Mouse (Mus musculus): Measurements from ENCODE around the gene Hist1h4h. TPM values are rescaled to one million over a fixed set of nuclear protein-coding genes. Genes with fewer than 3 reads are reported as not detected.
"Not testable (repeated sequence)": the region's sequence is repeated elsewhere in the genome, so short reads cannot be mapped to it uniquely, and the experiment has no call there.

The Hist1h4h gene
- polyA plus RNA-seq, 1 experiment from 2014 or later: 3.6 TPM

DNA sequence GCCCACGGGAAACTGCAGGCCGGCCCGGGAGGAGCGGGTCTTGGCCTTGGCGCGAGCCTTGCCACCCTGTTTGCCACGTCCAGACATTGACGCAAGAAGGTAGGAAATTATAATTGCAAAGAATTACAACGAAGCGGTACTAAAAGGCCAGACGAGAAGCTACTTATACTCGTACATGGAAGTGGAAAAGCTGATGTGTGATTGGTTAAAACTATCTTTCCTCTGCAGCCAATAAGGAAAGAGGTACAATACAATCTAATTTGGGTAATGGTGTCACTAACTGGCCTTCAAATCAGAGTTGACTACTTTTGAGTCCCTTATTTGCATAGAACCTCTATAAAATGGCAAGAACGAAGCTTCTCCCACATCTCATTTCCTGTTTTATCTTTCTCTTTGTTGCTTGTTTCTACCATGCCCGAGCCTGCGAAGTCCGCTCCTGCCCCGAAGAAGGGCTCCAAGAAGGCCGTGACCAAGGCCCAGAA, 40.2 kb downstream of the Hist1h4h start, which contains the start of the genes Hist1h2ae and Hist1h2bg:
Gene Hist1h2ae, minus strand, starts transcription at position 199 of the 482 bp plus-strand sequence.
Gene Hist1h2bg, plus strand, starts transcription at position 375 of the 482 bp plus-strand sequence.
- peak; percentile 90 for ATAC-seq (ENCODE audit: low FRiP score)
- H3K9ac ChIP-seq (ENCODE audit: low read length): peak within 1 kb of the TSS; percentile 75
- H3K9me3 ChIP-seq (ENCODE audit: control insufficient read depth, low read length): no peaks in the 10 kb centered on the region
- peaks cover 6% of the 10 kb centered on the region; the same call in 1 of the 2 replicates for H3K4me1 ChIP-seq (ENCODE audit: control insufficient read depth, insufficient read depth, low read length)
- 0% methylated on average over 18 of the region's 18 CpGs for WGBS
- H3K36me3 ChIP-seq (ENCODE audit: control insufficient read depth, insufficient read depth, low read length): no peaks in the 10 kb centered on the region
- peak within 1 kb of the TSS; percentile 93 for H3K27ac ChIP-seq (ENCODE audit: low read depth, low read length)
- peak; percentile 96 for DNase-seq (ENCODE audit: low spot score, missing footprints)
- peak within 1 kb of the TSS; percentile 43 for H3K4me3 ChIP-seq (ENCODE audit: low read depth, low read length)
- peak within 1 kb of the TSS; percentile 63 for H3K4me2 ChIP-seq
- no peaks in the 10 kb centered on the region for H3K27me3 ChIP-seq (ENCODE audit: control insufficient read depth, insufficient read depth, low read length)

GRCm38 (mm10) chr13:23571504-23572217, 40.8 kb downstream of the Hist1h4h start:
- not testable (repeated sequence) for H3K27me3 ChIP-seq (ENCODE audit: control insufficient read depth, insufficient read depth, low read length); H3K9me3 ChIP-seq (ENCODE audit: control insufficient read depth, low read length); ATAC-seq (ENCODE audit: low FRiP score); H3K4me1 ChIP-seq (ENCODE audit: control insufficient read depth, insufficient read depth, low read length); H3K36me3 ChIP-seq (ENCODE audit: control insufficient read depth, insufficient read depth, low read length)
- under 1% methylated on average over 11 of the region's 34 CpGs for WGBS
- Histone ChIP-seq H3K9ac (ENCODE audit: low read length) (peak overlapping the region; percentile 75), H3K4me3 (ENCODE audit: low read depth, low read length) (peak overlapping the region; percentile 43), H3K27ac (ENCODE audit: low read depth, low read length) (peak overlapping the region; percentile 93), H3K4me2 (peak overlapping the region; percentile 63)
- peak; percentile 91 for DNase-seq (ENCODE audit: low spot score, missing footprints)

- ATAC-seq (ENCODE audit: low FRiP score) (no peak), DNase-seq (ENCODE audit: low spot score, missing footprints) (peak; percentile 92)
- H3K27me3 ChIP-seq (ENCODE audit: control insufficient read depth, insufficient read depth, low read length): no peaks in the 10 kb centered on the region
- no peaks in the 10 kb centered on the region for H3K36me3 ChIP-seq (ENCODE audit: control insufficient read depth, insufficient read depth, low read length)
- peak overlapping the region; percentile 43 for H3K4me3 ChIP-seq (ENCODE audit: low read depth, low read length)
- peak overlapping the region; percentile 63 for H3K4me2 ChIP-seq
- 42% methylated on average over 2 of the region's 2 CpGs for WGBS
- peak overlapping the region; percentile 93 for H3K27ac ChIP-seq (ENCODE audit: low read depth, low read length)
- H3K9me3 ChIP-seq (ENCODE audit: control insufficient read depth, low read length): no peaks in the 10 kb centered on the region
- H3K4me1 ChIP-seq (ENCODE audit: control insufficient read depth, insufficient read depth, low read length): peaks cover 15% of the 10 kb centered on the region
- peak overlapping the region; percentile 75 for H3K9ac ChIP-seq (ENCODE audit: low read length)
Observed at GRCm38 (mm10) chr13:23572218-23573033, 41.6 kb downstream of the Hist1h4h start.

DNA sequence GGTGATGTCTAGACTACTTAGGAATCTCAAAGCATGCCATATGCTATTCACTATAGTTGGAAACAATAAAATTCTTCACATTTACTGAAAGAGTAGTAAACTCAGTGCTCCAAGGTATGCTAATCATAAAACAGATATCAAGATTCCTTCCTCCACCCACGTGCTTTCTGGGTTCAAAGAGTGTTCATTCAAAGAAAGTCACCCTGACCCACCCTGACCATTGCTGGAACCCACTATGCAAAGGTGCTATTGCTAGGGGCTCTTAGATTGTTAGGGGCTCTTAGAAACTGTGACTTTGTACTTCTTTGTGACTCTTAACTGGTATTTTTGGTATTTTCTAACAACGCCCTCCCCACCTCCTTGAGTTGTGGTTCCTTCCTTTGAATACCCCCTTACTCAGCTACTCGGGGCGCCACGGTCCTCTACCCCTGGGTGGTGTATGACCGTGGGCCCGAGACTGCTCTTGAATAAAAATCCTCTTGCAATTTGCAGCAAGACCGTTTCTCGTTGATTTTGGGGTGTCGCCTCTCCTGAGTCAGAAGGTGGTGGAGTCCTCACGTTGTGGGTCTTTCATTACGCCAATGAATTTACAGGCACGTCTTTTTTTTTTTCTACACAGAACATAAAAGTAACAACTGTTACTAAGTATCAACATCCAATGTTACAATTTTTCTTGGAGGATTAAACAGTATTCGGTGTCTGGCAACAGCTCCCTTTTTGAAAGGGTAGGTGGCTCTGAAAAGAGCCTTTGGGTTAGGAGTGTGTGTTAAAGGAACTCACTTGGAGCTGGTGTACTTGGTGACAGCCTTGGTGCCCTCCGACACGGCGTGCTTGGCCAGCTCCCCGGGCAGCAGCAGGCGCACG, 42.4 kb downstream of the Hist1h4h start:
- not testable (repeated sequence) for H3K9me3 ChIP-seq (ENCODE audit: control insufficient read depth, low read length); ATAC-seq (ENCODE audit: low FRiP score); H3K36me3 ChIP-seq (ENCODE audit: control insufficient read depth, insufficient read depth, low read length); H3K27me3 ChIP-seq (ENCODE audit: control insufficient read depth, insufficient read depth, low read length)
- peak overlapping the region; percentile 63 for H3K4me2 ChIP-seq
- H3K4me3 ChIP-seq (ENCODE audit: low read depth, low read length): peak overlapping the region; percentile 18; the same call in 1 of the 2 replicates
- DNase-seq (ENCODE audit: low spot score, missing footprints): peak; percentile 91
- peaks cover 15% of the 10 kb centered on the region for H3K4me1 ChIP-seq (ENCODE audit: control insufficient read depth, insufficient read depth, low read length)
- peak overlapping the region; percentile 93 for H3K27ac ChIP-seq (ENCODE audit: low read depth, low read length)
- WGBS: 11% methylated on average over 17 of the region's 20 CpGs
- peak overlapping the region; percentile 55 for H3K9ac ChIP-seq (ENCODE audit: low read length)

DNA sequence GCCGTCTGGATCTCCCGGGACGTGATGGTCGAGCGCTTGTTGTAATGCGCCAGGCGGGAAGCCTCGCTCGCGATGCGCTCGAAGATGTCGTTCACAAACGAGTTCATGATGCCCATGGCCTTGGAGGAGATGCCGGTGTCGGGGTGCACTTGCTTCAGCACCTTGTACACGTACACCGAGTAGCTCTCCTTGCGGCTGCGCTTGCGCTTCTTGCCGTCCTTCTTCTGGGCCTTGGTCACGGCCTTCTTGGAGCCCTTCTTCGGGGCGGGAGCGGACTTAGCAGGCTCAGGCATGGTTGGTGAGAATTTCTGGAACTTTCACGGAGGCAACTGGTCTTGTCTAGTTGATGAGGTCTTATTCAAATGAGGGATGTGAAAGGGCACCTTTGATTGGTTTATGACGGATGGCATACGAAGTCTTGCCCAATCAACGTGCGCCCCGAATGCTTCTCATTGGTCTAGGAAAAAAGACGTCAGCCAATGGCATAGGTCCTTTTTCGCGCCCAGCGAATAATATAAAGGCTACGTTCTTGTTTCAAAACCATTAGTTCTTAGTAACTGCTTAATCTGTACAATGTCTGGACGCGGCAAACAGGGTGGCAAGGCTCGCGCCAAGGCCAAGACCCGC, 43.2 kb downstream of the Hist1h4h start, which contains the start of the genes Hist1h2bf and Hist1h2ad:
Gene Hist1h2bf, minus strand, starts transcription at position 299 of the 627 bp plus-strand sequence.
Gene Hist1h2ad, plus strand, starts transcription at position 484 of the 627 bp plus-strand sequence.
- peak within 1 kb of the TSS; percentile 39; the same call in 1 of the 2 replicates for H3K4me3 ChIP-seq (ENCODE audit: low read depth, low read length)
- not testable (repeated sequence) for H3K27me3 ChIP-seq (ENCODE audit: control insufficient read depth, insufficient read depth, low read length); H3K36me3 ChIP-seq (ENCODE audit: control insufficient read depth, insufficient read depth, low read length); H3K9me3 ChIP-seq (ENCODE audit: control insufficient read depth, low read length)
- 0% methylated on average over 24 of the region's 42 CpGs for WGBS
- H3K4me2 ChIP-seq: peak within 1 kb of the TSS; percentile 63
- ATAC-seq (ENCODE audit: low FRiP score) (peak; percentile 90), DNase-seq (ENCODE audit: low spot score, missing footprints) (peak; percentile 98)
- H3K4me1 ChIP-seq (ENCODE audit: control insufficient read depth, insufficient read depth, low read length): peaks cover 15% of the 10 kb centered on the region
- H3K9ac ChIP-seq (ENCODE audit: low read length): peak within 1 kb of the TSS; percentile 62
- peak within 1 kb of the TSS; percentile 93 for H3K27ac ChIP-seq (ENCODE audit: low read depth, low read length)

- Histone ChIP-seq H3K4me1 (ENCODE audit: control insufficient read depth, insufficient read depth, low read length) (peaks cover 15% of the 10 kb centered on the region), H3K4me2 (peak overlapping the region; percentile 61), H3K4me3 (ENCODE audit: low read depth, low read length) (peak overlapping the region; percentile 27; the same call in 1 of the 2 replicates), H3K9ac (ENCODE audit: low read length) (peak overlapping the region; percentile 62), H3K27ac (ENCODE audit: low read depth, low read length) (peak overlapping the region; percentile 83)
- H3K9me3 ChIP-seq (ENCODE audit: control insufficient read depth, low read length); H3K27me3 ChIP-seq (ENCODE audit: control insufficient read depth, insufficient read depth, low read length); H3K36me3 ChIP-seq (ENCODE audit: control insufficient read depth, insufficient read depth, low read length); ATAC-seq (ENCODE audit: low FRiP score): not testable (repeated sequence)
- DNase-seq (ENCODE audit: low spot score, missing footprints): peak; percentile 92
- WGBS: 0% methylated on average over 4 of the region's 39 CpGs
Observed at GRCm38 (mm10) chr13:23574546-23575170, 43.8 kb downstream of the Hist1h4h start.

DNA sequence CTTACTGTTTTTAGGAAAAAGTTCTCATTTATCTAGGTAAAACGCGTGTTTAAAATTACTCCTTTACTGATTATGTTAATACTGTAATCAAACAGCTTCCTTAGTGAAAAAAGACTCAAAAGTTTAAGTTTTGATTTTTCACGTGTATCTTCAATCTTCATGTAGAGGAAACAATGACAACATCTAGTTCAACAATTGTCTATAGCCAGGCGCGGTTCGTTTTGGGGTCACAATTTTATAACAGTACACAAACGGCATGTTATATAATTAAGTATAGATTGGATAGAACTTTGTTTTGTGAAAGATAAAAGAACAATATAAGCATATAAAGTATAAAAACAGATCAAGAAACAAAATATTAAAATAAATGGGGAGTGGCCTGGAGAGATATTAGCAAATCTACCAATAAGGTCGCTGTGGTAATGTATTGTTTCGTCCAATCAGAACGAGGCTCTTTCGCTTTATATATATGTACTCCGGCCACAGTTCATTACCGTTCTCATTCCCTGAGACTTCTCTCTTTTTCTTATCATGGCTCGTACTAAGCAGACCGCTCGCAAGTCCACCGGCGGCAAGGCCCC, 44.5 kb downstream of the Hist1h4h start, which contains the start of gene Hist1h3d:
Gene Hist1h3d, plus strand, starts transcription at position 493 of the 581 bp plus-strand sequence.
- H3K9me3 ChIP-seq (ENCODE audit: control insufficient read depth, low read length): no peaks in the 10 kb centered on the region
- peak within 1 kb of the TSS; percentile 39 for H3K4me3 ChIP-seq (ENCODE audit: low read depth, low read length)
- no peaks in the 10 kb centered on the region for H3K27me3 ChIP-seq (ENCODE audit: control insufficient read depth, insufficient read depth, low read length)
- WGBS: under 1% methylated on average over 18 of the region's 18 CpGs
- ATAC-seq (ENCODE audit: low FRiP score) (peak; percentile 60), DNase-seq (ENCODE audit: low spot score, missing footprints) (peak; percentile 94)
- H3K4me2 ChIP-seq: peak within 1 kb of the TSS; percentile 61
- peaks cover 11% of the 10 kb centered on the region for H3K4me1 ChIP-seq (ENCODE audit: control insufficient read depth, insufficient read depth, low read length)
- H3K9ac ChIP-seq (ENCODE audit: low read length): peak within 1 kb of the TSS; percentile 77
- no peaks in the 10 kb centered on the region for H3K36me3 ChIP-seq (ENCODE audit: control insufficient read depth, insufficient read depth, low read length)
- peak within 1 kb of the TSS; percentile 83 for H3K27ac ChIP-seq (ENCODE audit: low read depth, low read length)
